Mouse (Mus musculus) heart, embryonic 14.5 days (tissue): Measurements from ENCODE around the gene Kif1b. TPM values are rescaled to one million over a fixed set of nuclear protein-coding genes. Genes with fewer than 3 reads are reported as not detected.

Experiments used
- ATAC-seq: fragments of 200-750 bp; cut with Nextera tagmentation; 2 replicates; pipeline ENCODE4 v1.8.0; 2017; ENCODE audit warnings: low read depth, moderate TSS enrichment; ENCODE audit not compliant: insufficient number of reproducible peaks, insufficient read depth, low FRiP score
- H3K27ac ChIP-seq, 2 experiments: fragments of 200-500 bp in 1 of 2; fragments of 300-500 bp in 1 of 2; sonication (generic) in 1 of 2; replicated peaks in 1 of 2; 2 replicates each; pipeline ENCODE4 v1.5.1; 2012 to 2014; ENCODE audit warnings: low read depth in 2 of 2, low read length in 2 of 2, control low read depth in 1 of 2, mild to moderate bottlenecking in 1 of 2, mixed read lengths in 1 of 2; ENCODE audit not compliant: control insufficient read depth in 1 of 2, insufficient read depth in 1 of 2
- H3K27me3 ChIP-seq: fragments of 300-500 bp; sonication (generic); 2 replicates; pipeline ENCODE4 v1.6.1; 2014; ENCODE audit warnings: mild to moderate bottlenecking, low read length, control low read depth; ENCODE audit not compliant: control insufficient read depth, insufficient read depth
- H3K36me3 ChIP-seq: fragments of 300-500 bp; sonication (generic); 2 replicates; pipeline ENCODE4 v1.6.1; 2014; ENCODE audit warnings: mild to moderate bottlenecking, control low read depth, low read length, mixed read lengths; ENCODE audit not compliant: control insufficient read depth, insufficient read depth
- H3K4me1 ChIP-seq, 2 experiments: fragments of 200-500 bp in 1 of 2; fragments of 300-500 bp in 1 of 2; sonication (generic) in 1 of 2; 2 replicates each; pipeline ENCODE4 v1.6.1; 2012 to 2014; ENCODE audit warnings: low read length in 2 of 2, control low read depth in 1 of 2, mixed read lengths in 1 of 2; ENCODE audit not compliant: control insufficient read depth in 2 of 2, insufficient read depth in 2 of 2
- H3K4me2 ChIP-seq: fragments of 300-500 bp; sonication (generic); 2 replicates; pipeline ENCODE4 v1.6.1; 2014; ENCODE audit warnings: mild to moderate bottlenecking, low read length
- H3K4me3 ChIP-seq, 2 experiments: fragments of 200-500 bp in 1 of 2; fragments of 300-500 bp in 1 of 2; sonication (generic) in 1 of 2; 2 replicates each; pipeline ENCODE4 v1.5.1; 2012 to 2014; ENCODE audit warnings: low read length in 2 of 2, mild to moderate bottlenecking in 2 of 2, control low read depth in 1 of 2, low read depth in 1 of 2, moderate library complexity in 1 of 2; ENCODE audit not compliant: control insufficient read depth in 1 of 2, insufficient read depth in 1 of 2
- H3K9ac ChIP-seq: fragments of 300-500 bp; sonication (generic); 2 replicates; pipeline ENCODE4 v1.6.1; 2014; ENCODE audit warnings: mild to moderate bottlenecking, low read length
- H3K9me3 ChIP-seq: fragments of 300-500 bp; sonication (generic); 2 replicates; pipeline ENCODE4 v1.6.1; 2016; ENCODE audit warnings: low read length, control low read depth; ENCODE audit not compliant: control insufficient read depth
- WGBS: fragments of 180-500 bp; shearing (Covaris S2); extraction: QIAGEN DNeasy Blood & Tissue Kit; methylation state at CpG from one replicate; pipeline ENCODE4 v1.1.7; 2014; 5-methylcytosine and 5-hydroxymethylcytosine counted together
- polyA plus RNA-seq: library from polyadenylated mRNA; unstranded; fragments of >200 nt; fragmentation: Nextera tagmentation; extraction: Ambion mirVana; gene quantifications from 2 replicates; pipeline ENCODE4 v1.2.1, GENCODE M21; 2014

The Kif1b gene
- polyA plus RNA-seq, 1 experiment from 2014 or later = 51.9 TPM

- H3K36me3 ChIP-seq = peaks cover 66% of the 10 kb centered on the region
- no peaks in the 10 kb centered on the region for H3K9me3 ChIP-seq
- no peak for ATAC-seq
- H3K27ac ChIP-seq = no peak overlapping the region
- H3K27me3 ChIP-seq = no peaks in the 10 kb centered on the region
- no peak overlapping the region for H3K4me3 ChIP-seq
- no peak overlapping the region for H3K9ac ChIP-seq
- no peak overlapping the region for H3K4me2 ChIP-seq
- WGBS = 90% methylated on average over 4 of the region's 4 CpGs
- H3K4me1 ChIP-seq = peaks cover 11 to 27% of the 10 kb centered on the region in 2 experiments
Measured at GRCm38 (mm10) chr4:149328735-149329134, 21.2 kb upstream of the Kif1b start.

GRCm38 (mm10) chr4:149327281-149327680 is 19.8 kb upstream of the Kif1b start:
- Histone ChIP-seq H3K9ac (no peak overlapping the region), H3K4me1 (peaks cover 21 to 37% of the 10 kb centered on the region in 2 experiments), H3K36me3 (peaks cover 51% of the 10 kb centered on the region), H3K9me3 (no peaks in the 10 kb centered on the region), H3K4me2 (no peak overlapping the region), H3K4me3 (no peak overlapping the region), H3K27ac (peak overlapping the region in 1 of 2 experiments; percentile 38; a peak in 1 of 4 replicates), H3K27me3 (no peaks in the 10 kb centered on the region)
- 35% methylated on average over 7 of the region's 7 CpGs for WGBS
- peak; percentile 24; the same call in 1 of the 2 replicates for ATAC-seq

GRCm38 (mm10) chr4:149325411-149326162 is 18.1 kb upstream of the Kif1b start:
- no peaks in the 10 kb centered on the region for H3K9me3 ChIP-seq
- no peak overlapping the region for H3K4me2 ChIP-seq
- 0 out of 2 replicates have a peak, but pooled peaks have one; percentile 44 for ATAC-seq
- H3K36me3 ChIP-seq = peaks cover 35% of the 10 kb centered on the region
- no peaks in the 10 kb centered on the region for H3K27me3 ChIP-seq
- H3K4me3 ChIP-seq = no peak overlapping the region
- no peak overlapping the region for H3K9ac ChIP-seq
- 58% methylated on average over 10 of the region's 10 CpGs for WGBS
- H3K4me1 ChIP-seq = peaks cover 21 to 37% of the 10 kb centered on the region in 2 experiments
- peak overlapping the region; percentile 23 to 25; a peak in 2 of 4 replicates for H3K27ac ChIP-seq

- H3K4me1 ChIP-seq = peaks cover 23 to 44% of the 10 kb centered on the region in 2 experiments
- H3K27me3 ChIP-seq = no peaks in the 10 kb centered on the region
- H3K36me3 ChIP-seq = peaks cover 16% of the 10 kb centered on the region
- peak overlapping the region; percentile 72 to 74 for H3K27ac ChIP-seq
- 20% methylated on average over 16 of the region's 16 CpGs for WGBS
- H3K9ac ChIP-seq = no peak overlapping the region
- no peak overlapping the region for H3K4me3 ChIP-seq
- H3K4me2 ChIP-seq = peak overlapping the region; percentile 9
- H3K9me3 ChIP-seq = no peaks in the 10 kb centered on the region
- ATAC-seq = peak; percentile 57; the same call in 1 of the 2 replicates
Measured at GRCm38 (mm10) chr4:149323730-149324129, 16.2 kb upstream of the Kif1b start.

- no peak overlapping the region for H3K9ac ChIP-seq
- H3K4me3 ChIP-seq = no peak overlapping the region
- ATAC-seq = no peak
- H3K4me2 ChIP-seq = no peak overlapping the region
- peak overlapping the region; percentile 72 to 74 for H3K27ac ChIP-seq
- peaks cover 23 to 44% of the 10 kb centered on the region in 2 experiments for H3K4me1 ChIP-seq
- H3K27me3 ChIP-seq = no peaks in the 10 kb centered on the region
- H3K36me3 ChIP-seq = peaks cover 7% of the 10 kb centered on the region
- H3K9me3 ChIP-seq = no peaks in the 10 kb centered on the region
- 69% methylated on average over 6 of the region's 6 CpGs for WGBS
Measured at GRCm38 (mm10) chr4:149322718-149323117, 15.2 kb upstream of the Kif1b start.

GRCm38 (mm10) chr4:149322286-149322685 is 14.8 kb upstream of the Kif1b start:
- Histone ChIP-seq H3K4me2 (no peak overlapping the region), H3K9me3 (no peaks in the 10 kb centered on the region), H3K27me3 (no peaks in the 10 kb centered on the region), H3K4me3 (no peak overlapping the region), H3K4me1 (peaks cover 23 to 40% of the 10 kb centered on the region in 2 experiments), H3K27ac (peak overlapping the region in 1 of 2 experiments; percentile 74; a peak in 1 of 4 replicates), H3K9ac (no peak overlapping the region), H3K36me3 (peaks cover 3% of the 10 kb centered on the region; the same call in 1 of the 2 replicates)
- 90% methylated on average over 4 of the region's 4 CpGs for WGBS
- ATAC-seq = no peak

- no peaks in the 10 kb centered on the region for H3K9me3 ChIP-seq
- WGBS = 30% methylated on average over 9 of the region's 9 CpGs
- no peak overlapping the region for H3K9ac ChIP-seq
- no peak overlapping the region for H3K4me3 ChIP-seq
- H3K4me1 ChIP-seq = peaks cover 15 to 23% of the 10 kb centered on the region in 2 experiments
- H3K27me3 ChIP-seq = no peaks in the 10 kb centered on the region
- no peak for ATAC-seq
- no peak overlapping the region for H3K4me2 ChIP-seq
- H3K36me3 ChIP-seq = no peaks in the 10 kb centered on the region
- 0 out of 4 replicates have a peak overlapping the region, but pooled peaks of 1 of the 2 experiments have one; percentile 19 for H3K27ac ChIP-seq
Measured at GRCm38 (mm10) chr4:149319088-149319487, 11.6 kb upstream of the Kif1b start.
